Mouse (Mus musculus): ENCODE measurements around the gene Akt3. TPM values are rescaled to one million over a fixed set of nuclear protein-coding genes. Genes with fewer than 3 reads are reported as not detected.

Gene Akt3
- polyA plus RNA-seq, 1 experiment from 2014 or later = 4.7 TPM

DNA sequence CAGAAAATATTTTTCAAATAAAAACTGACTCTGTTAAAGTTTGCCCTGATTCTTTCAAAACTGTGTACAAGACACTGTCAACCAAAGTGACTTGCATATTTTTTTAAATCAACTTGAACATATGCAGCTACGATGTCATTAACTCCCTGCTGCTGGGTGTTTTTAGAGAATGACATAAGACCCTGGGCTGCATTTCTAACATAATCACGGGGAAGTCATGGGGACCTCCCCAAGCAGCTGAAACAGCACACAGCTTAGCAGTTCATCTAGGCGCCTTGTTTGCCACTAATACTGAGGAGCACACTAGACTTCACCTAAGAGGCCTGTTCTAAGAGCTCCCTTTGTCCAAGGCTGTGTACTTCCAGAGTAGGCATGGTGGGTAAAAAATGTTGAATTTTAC is 242.1 kb downstream of the Akt3 start:
- no peaks in the 10 kb centered on the region for H3K36me3 ChIP-seq
- no peak overlapping the region for H3K27ac ChIP-seq
- no peaks in the 10 kb centered on the region for H3K9me3 ChIP-seq
- no peak overlapping the region for H3K4me3 ChIP-seq (replicated peaks)
- no peak overlapping the region for H3K4me2 ChIP-seq
- WGBS = 49% methylated on average over 3 of the region's 3 CpGs
- H3K27me3 ChIP-seq (replicated peaks) = no peaks in the 10 kb centered on the region
- no peak overlapping the region for H3K9ac ChIP-seq
- ATAC-seq (ENCODE audit: insufficient read depth, low FRiP score, low read depth) = no peak
- peaks cover 12% of the 10 kb centered on the region for H3K4me1 ChIP-seq

- H3K36me3 ChIP-seq = no peaks in the 10 kb centered on the region
- H3K27me3 ChIP-seq (replicated peaks) = no peaks in the 10 kb centered on the region
- peak; percentile 34; the same call in 1 of the 2 replicates for ATAC-seq (ENCODE audit: insufficient read depth, low FRiP score, low read depth)
- peaks cover 12% of the 10 kb centered on the region for H3K4me1 ChIP-seq
- no peaks in the 10 kb centered on the region for H3K9me3 ChIP-seq
- no peak overlapping the region for H3K4me2 ChIP-seq
- H3K27ac ChIP-seq = 0 out of 2 replicates have a peak overlapping the region, but pooled peaks have one; percentile 63
- no peak overlapping the region for H3K9ac ChIP-seq
- WGBS = 43% methylated on average over 6 of the region's 6 CpGs
- no peak overlapping the region for H3K4me3 ChIP-seq (replicated peaks)
Observed at GRCm38 (mm10) chr1:177014921-177015439, 243.0 kb downstream of the Akt3 start.

DNA sequence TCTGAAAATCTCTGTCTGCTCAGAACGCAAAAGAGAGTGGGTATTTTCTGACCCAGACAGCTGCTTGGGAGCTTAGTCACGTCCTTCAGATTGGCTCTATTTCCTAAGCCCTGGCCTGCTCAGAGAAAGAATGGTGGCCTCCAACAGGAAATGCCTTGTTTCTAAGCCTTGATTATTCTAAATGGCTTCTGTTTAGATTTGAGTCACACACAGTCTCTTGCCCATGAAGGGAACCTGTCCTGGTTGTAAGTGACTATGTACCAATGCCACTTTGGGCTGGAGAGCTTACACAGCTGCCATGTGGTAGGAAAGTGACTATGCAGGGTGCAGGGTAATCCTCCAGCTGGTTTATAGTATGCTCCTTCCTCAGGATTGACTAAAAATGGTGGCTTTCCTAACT is 243.7 kb downstream of the Akt3 start:
- no peaks in the 10 kb centered on the region for H3K36me3 ChIP-seq
- no peak for ATAC-seq (ENCODE audit: insufficient read depth, low FRiP score, low read depth)
- peaks cover 15% of the 10 kb centered on the region for H3K4me1 ChIP-seq
- no peaks in the 10 kb centered on the region for H3K9me3 ChIP-seq
- WGBS = 42% methylated on average over 2 of the region's 2 CpGs
- no peak overlapping the region for H3K4me3 ChIP-seq (replicated peaks)
- H3K9ac ChIP-seq = no peak overlapping the region
- no peaks in the 10 kb centered on the region for H3K27me3 ChIP-seq (replicated peaks)
- H3K4me2 ChIP-seq = no peak overlapping the region
- peak overlapping the region; percentile 63; the same call in 1 of the 2 replicates for H3K27ac ChIP-seq

DNA sequence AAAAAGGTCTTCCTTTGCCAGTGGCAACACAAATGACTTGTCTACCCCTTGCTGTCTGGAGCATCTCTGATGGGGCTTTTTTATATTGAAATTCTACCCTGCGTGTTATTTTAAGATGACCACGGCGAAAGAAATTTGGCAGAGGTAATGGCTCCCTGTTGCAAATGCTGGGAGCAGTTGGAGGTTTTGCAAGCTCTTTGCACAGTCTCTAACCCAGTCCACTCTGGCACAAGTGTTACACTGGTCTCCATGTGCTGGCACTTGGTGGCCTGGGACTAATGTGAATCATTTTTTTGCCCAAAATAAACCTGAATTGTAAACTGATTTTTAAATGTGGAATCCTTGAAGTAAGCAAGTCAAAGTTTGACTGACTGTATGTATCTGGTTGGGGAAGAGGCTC is 244.2 kb downstream of the Akt3 start:
- H3K9me3 ChIP-seq = no peaks in the 10 kb centered on the region
- H3K9ac ChIP-seq = no peak overlapping the region
- 0 out of 2 replicates have a peak overlapping the region, but pooled peaks have one; percentile 3 for H3K27ac ChIP-seq
- H3K4me1 ChIP-seq = peaks cover 15% of the 10 kb centered on the region
- WGBS = 77% methylated on average over 3 of the region's 3 CpGs
- ATAC-seq (ENCODE audit: insufficient read depth, low FRiP score, low read depth) = no peak
- H3K36me3 ChIP-seq = no peaks in the 10 kb centered on the region
- no peaks in the 10 kb centered on the region for H3K27me3 ChIP-seq (replicated peaks)
- no peak overlapping the region for H3K4me3 ChIP-seq (replicated peaks)
- H3K4me2 ChIP-seq = no peak overlapping the region

- Histone ChIP-seq H3K4me1 (peaks cover 15% of the 10 kb centered on the region), H3K36me3 (no peaks in the 10 kb centered on the region), H3K9ac (no peak overlapping the region), H3K27ac (no peak overlapping the region), H3K27me3 (replicated peaks) (no peaks in the 10 kb centered on the region), H3K9me3 (no peaks in the 10 kb centered on the region), H3K4me3 (replicated peaks) (no peak overlapping the region), H3K4me2 (no peak overlapping the region)
- no peak for ATAC-seq (ENCODE audit: insufficient read depth, low FRiP score, low read depth)
- 77% methylated on average over 1 of the region's 1 CpGs for WGBS
Observed at GRCm38 (mm10) chr1:177013313-177013712, 244.7 kb downstream of the Akt3 start.

DNA sequence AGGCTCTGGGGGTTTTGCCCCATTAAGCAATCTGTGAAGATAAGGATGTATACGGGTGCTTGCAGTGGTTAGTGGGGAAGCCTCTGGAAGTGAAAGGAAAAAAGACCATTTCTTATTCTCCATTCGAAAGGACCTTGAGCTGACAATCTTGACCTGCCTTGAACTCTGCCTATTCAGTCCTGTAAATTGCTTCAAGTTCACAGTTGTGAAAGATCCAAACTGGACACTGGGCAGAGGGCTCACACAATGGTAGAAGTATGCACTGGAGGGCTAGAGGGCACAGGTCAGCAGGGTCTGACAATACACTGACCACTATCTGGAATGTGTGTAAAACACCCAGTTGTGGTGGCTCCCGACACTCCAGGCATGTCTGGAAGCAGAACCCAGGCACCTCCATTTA is 245.2 kb downstream of the Akt3 start:
- 75% methylated on average over 3 of the region's 3 CpGs for WGBS
- H3K27me3 ChIP-seq (replicated peaks) = no peaks in the 10 kb centered on the region

DNA sequence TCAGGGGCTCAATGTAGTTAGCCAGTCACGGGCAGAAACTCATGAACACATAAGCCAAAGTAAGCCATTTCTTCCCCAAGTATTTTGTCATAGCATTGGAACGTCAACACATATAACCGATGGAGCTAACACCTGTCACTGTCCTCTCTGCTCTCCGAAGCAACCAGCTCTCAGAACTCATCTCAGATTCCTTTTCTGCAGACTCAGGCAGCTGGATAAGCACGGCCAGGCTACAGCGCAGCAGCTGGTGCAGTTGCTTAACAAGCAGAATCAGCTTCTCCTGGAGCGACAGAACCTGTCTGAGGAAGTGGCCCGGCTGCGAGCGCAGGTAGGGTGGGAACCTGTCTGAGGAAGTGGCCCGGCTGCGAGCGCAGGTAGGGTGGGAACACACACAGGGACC is 246.3 kb downstream of the Akt3 start:
- ATAC-seq (ENCODE audit: insufficient read depth, low FRiP score, low read depth) = no peak
- no peaks in the 10 kb centered on the region for H3K27me3 ChIP-seq (replicated peaks)
- no peak overlapping the region for H3K4me3 ChIP-seq (replicated peaks)
- 0 out of 2 replicates have a peak overlapping the region, but pooled peaks have one; percentile 6 for H3K27ac ChIP-seq
- H3K4me2 ChIP-seq = no peak overlapping the region
- peaks cover 15% of the 10 kb centered on the region for H3K4me1 ChIP-seq
- no peaks in the 10 kb centered on the region for H3K9me3 ChIP-seq
- no peaks in the 10 kb centered on the region for H3K36me3 ChIP-seq
- 77% methylated on average over 13 of the region's 13 CpGs for WGBS
- H3K9ac ChIP-seq = no peak overlapping the region

More for the DNA sequence above, 245.2 kb downstream of the Akt3 start:
- Histone ChIP-seq H3K4me3 (replicated peaks) (no peak overlapping the region), H3K9ac (no peak overlapping the region), H3K4me2 (no peak overlapping the region), H3K9me3 (no peaks in the 10 kb centered on the region), H3K27ac (no peak overlapping the region), H3K36me3 (no peaks in the 10 kb centered on the region), H3K4me1 (peaks cover 15% of the 10 kb centered on the region)
- no peak for ATAC-seq (ENCODE audit: insufficient read depth, low FRiP score, low read depth)

GRCm38 (mm10) chr1:177010607-177011302 is 247.2 kb downstream of the Akt3 start:
- WGBS = 74% methylated on average over 6 of the region's 6 CpGs

DNA sequence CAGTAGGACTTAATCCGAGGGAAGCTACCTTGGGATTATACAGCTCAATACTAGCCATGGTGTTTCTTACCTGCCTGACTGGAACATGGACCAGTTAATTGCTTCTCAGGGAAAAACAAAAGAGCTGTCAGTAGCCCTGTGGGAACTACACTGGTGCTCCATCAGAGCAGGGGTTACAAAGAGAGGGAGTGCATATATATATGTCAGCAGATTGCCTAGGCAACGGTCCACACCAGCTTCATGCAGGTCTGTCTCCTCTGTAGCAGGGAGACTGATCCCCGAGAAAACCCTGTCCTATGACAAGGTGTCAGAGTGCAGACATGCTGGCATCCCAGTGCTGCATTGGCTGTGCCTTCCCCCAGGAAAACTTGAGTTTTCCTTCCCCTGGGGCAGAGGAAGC is 248.0 kb downstream of the Akt3 start:
- H3K4me3 ChIP-seq (replicated peaks) = no peak overlapping the region
- H3K27me3 ChIP-seq (replicated peaks) = no peaks in the 10 kb centered on the region
- no peaks in the 10 kb centered on the region for H3K9me3 ChIP-seq
- no peak overlapping the region for H3K27ac ChIP-seq
- peaks cover 15% of the 10 kb centered on the region for H3K4me1 ChIP-seq
- ATAC-seq (ENCODE audit: insufficient read depth, low FRiP score, low read depth) = no peak
- no peak overlapping the region for H3K4me2 ChIP-seq
- 64% methylated on average over 3 of the region's 3 CpGs for WGBS
- no peaks in the 10 kb centered on the region for H3K36me3 ChIP-seq
- no peak overlapping the region for H3K9ac ChIP-seq

More at GRCm38 (mm10) chr1:177010607-177011302, 247.2 kb downstream of the Akt3 start:
- H3K9ac ChIP-seq = no peak overlapping the region
- H3K27ac ChIP-seq = 0 out of 2 replicates have a peak overlapping the region, but pooled peaks have one; percentile 6
- peaks cover 15% of the 10 kb centered on the region for H3K4me1 ChIP-seq
- H3K4me2 ChIP-seq = no peak overlapping the region
- H3K36me3 ChIP-seq = no peaks in the 10 kb centered on the region
- H3K9me3 ChIP-seq = no peaks in the 10 kb centered on the region
- ATAC-seq (ENCODE audit: insufficient read depth, low FRiP score, low read depth) = no peak
- no peaks in the 10 kb centered on the region for H3K27me3 ChIP-seq (replicated peaks)
- H3K4me3 ChIP-seq (replicated peaks) = no peak overlapping the region

- no peaks in the 10 kb centered on the region for H3K27me3 ChIP-seq (replicated peaks)
- WGBS = 70% methylated on average over 1 of the region's 1 CpGs
- H3K36me3 ChIP-seq = no peaks in the 10 kb centered on the region
- H3K27ac ChIP-seq = no peak overlapping the region
- no peak overlapping the region for H3K4me2 ChIP-seq
- no peak for ATAC-seq (ENCODE audit: insufficient read depth, low FRiP score, low read depth)
- no peak overlapping the region for H3K4me3 ChIP-seq (replicated peaks)
- H3K9ac ChIP-seq = no peak overlapping the region
- peaks cover 6% of the 10 kb centered on the region for H3K4me1 ChIP-seq
- H3K9me3 ChIP-seq = no peaks in the 10 kb centered on the region
Observed at GRCm38 (mm10) chr1:177008777-177009176, 249.2 kb downstream of the Akt3 start.

- Histone ChIP-seq H3K9me3 (no peaks in the 10 kb centered on the region), H3K27ac (no peak overlapping the region), H3K36me3 (no peaks in the 10 kb centered on the region), H3K4me3 (replicated peaks) (no peak overlapping the region), H3K4me1 (peaks cover 6% of the 10 kb centered on the region), H3K4me2 (no peak overlapping the region), H3K27me3 (replicated peaks) (no peaks in the 10 kb centered on the region), H3K9ac (no peak overlapping the region)
- 83% methylated on average over 3 of the region's 3 CpGs for WGBS
- no peak for ATAC-seq (ENCODE audit: insufficient read depth, low FRiP score, low read depth)
Observed at GRCm38 (mm10) chr1:177007405-177007804, 250.6 kb downstream of the Akt3 start.

GRCm38 (mm10) chr1:177004041-177004741 is 253.8 kb downstream of the Akt3 start:
- no peaks in the 10 kb centered on the region; the same call in 1 of the 2 replicates for H3K4me1 ChIP-seq
- H3K9me3 ChIP-seq = no peaks in the 10 kb centered on the region
- ATAC-seq (ENCODE audit: insufficient read depth, low FRiP score, low read depth) = no peak
- no peak overlapping the region for H3K4me3 ChIP-seq (replicated peaks)
- no peaks in the 10 kb centered on the region for H3K36me3 ChIP-seq
- H3K27me3 ChIP-seq (replicated peaks) = no peaks in the 10 kb centered on the region
- WGBS = 72% methylated on average over 4 of the region's 4 CpGs
- no peak overlapping the region for H3K9ac ChIP-seq
- no peak overlapping the region for H3K27ac ChIP-seq
- no peak overlapping the region for H3K4me2 ChIP-seq
